Mouse (Mus musculus) CH12.LX (cell line): ENCODE measurements around the gene 5730522E02Rik.

ENCODE experiments used
- CTCF ChIP-seq, 2 experiments: IDR thresholded peaks in 1 of 2; conservative IDR thresholded peaks in 1 of 2; 2 replicates each; pipeline ENCODE4 v1.5.1; 2011 to 2012; ENCODE audit warnings: low read depth in 2 of 2, low read length in 2 of 2, improper control_type of control experiment in 1 of 2, inconsistent platforms in 1 of 2, mild to moderate bottlenecking in 1 of 2, moderate library complexity in 1 of 2
- ELF1 ChIP-seq: IDR thresholded peaks from 2 replicates; pipeline ENCODE4 v1.6.1; 2014; ENCODE audit warnings: low read depth, mild to moderate bottlenecking, inconsistent platforms, low read length, improper control_type of control experiment
- KAT2A ChIP-seq: IDR thresholded peaks from 2 replicates; pipeline ENCODE4 v1.6.1; 2012; ENCODE audit warnings: low read length, improper control_type of control experiment, inconsistent platforms; ENCODE audit not compliant: insufficient replicate concordance
- MAX ChIP-seq: IDR thresholded peaks from 2 replicates; pipeline ENCODE4 v1.6.1; 2011; ENCODE audit warnings: low read length, improper control_type of control experiment
- MYC ChIP-seq: IDR thresholded peaks from 2 replicates; pipeline ENCODE4 v1.6.1; 2011; ENCODE audit warnings: low read depth, mild to moderate bottlenecking, improper control_type of control experiment, low read length
- POLR2A ChIP-seq: IDR thresholded peaks from 2 replicates; pipeline ENCODE4 v1.6.1; 2011; ENCODE audit warnings: low read depth, mild to moderate bottlenecking, improper control_type of control experiment, low read length
- TCF12 ChIP-seq: IDR thresholded peaks from 2 replicates; pipeline ENCODE4 v1.6.1; 2014; ENCODE audit warnings: low read depth, mild to moderate bottlenecking, inconsistent platforms, low read length, improper control_type of control experiment
- USF1 ChIP-seq: IDR thresholded peaks from 2 replicates; pipeline ENCODE4 v1.6.1; 2014; ENCODE audit warnings: low read depth, mild to moderate bottlenecking, inconsistent platforms, low read length, improper control_type of control experiment
- ZC3H11A ChIP-seq: IDR thresholded peaks from 2 replicates; pipeline ENCODE4 v1.6.1; 2012; ENCODE audit warnings: low read depth, mild to moderate bottlenecking, inconsistent platforms, low read length, improper control_type of control experiment

DNA sequence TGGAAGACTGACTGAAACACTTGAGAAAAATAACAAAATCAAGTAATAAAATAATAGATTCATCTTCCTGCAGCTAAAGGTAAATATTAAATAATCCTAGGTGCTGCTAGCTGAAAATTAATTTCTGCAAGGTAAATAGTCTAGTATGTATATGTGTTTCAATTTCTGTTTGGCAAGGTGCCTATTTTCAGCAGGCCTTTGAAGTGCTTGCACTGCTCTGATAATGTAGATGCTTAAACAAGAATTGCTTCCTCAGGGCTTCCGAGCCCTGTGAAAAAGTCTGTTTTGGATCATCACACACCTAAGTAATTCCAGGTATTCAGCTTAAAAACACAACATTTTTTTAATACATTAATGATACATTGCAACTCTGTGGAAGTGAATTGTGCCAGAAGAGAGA is 481.1 kb downstream of the 5730522E02Rik start:
- no peak for TF ChIP-seq ZC3H11A
- no peak for TF ChIP-seq KAT2A
- TF ChIP-seq CTCF (conservative IDR thresholded peaks at IDR 0.05 in 1 of 2, IDR thresholded peaks at IDR 0.05 in 1 of 2; ENCODE audit: low read depth in 2 of 2, low read length in 2 of 2) = no peak
- TF ChIP-seq MYC = no peak
- no peak for TF ChIP-seq MAX
- TF ChIP-seq POLR2A = no peak
- TF ChIP-seq USF1 = no peak
- TF ChIP-seq TCF12 = no peak
- TF ChIP-seq ELF1 = no peak
